Mouse (Mus musculus): ENCODE results near the gene Plpp3.

Gene Plpp3

DNA sequence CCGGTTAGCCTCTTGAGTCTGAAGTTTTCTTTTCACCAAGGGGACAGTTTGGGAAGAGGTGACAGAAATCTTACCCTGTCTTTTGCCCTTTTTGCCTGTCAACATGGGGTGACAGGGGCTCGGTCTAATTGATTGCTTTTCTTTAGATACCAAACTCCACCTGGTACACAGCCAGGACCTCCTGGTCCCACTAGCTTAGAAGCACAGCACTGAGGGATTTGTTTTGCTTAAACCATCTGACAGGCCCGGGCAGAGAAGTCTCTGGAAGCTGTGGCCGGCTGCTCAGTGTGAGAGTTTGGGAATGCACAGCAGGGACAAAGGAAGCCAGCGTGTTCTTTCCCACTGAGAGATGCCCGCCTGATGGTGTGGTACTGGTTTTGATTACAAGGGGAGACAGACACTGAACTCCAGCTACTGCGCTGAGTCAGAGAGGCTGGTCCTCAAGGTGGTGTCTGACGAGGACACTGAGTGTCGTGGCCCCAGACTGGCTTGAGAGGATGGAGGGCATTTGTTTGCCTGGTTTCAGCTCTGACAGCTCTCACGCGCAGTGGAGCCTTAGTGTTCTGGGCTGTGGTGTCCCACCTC, 64.2 kb downstream of the Plpp3 start:
- no peak for DNase-seq

DNA sequence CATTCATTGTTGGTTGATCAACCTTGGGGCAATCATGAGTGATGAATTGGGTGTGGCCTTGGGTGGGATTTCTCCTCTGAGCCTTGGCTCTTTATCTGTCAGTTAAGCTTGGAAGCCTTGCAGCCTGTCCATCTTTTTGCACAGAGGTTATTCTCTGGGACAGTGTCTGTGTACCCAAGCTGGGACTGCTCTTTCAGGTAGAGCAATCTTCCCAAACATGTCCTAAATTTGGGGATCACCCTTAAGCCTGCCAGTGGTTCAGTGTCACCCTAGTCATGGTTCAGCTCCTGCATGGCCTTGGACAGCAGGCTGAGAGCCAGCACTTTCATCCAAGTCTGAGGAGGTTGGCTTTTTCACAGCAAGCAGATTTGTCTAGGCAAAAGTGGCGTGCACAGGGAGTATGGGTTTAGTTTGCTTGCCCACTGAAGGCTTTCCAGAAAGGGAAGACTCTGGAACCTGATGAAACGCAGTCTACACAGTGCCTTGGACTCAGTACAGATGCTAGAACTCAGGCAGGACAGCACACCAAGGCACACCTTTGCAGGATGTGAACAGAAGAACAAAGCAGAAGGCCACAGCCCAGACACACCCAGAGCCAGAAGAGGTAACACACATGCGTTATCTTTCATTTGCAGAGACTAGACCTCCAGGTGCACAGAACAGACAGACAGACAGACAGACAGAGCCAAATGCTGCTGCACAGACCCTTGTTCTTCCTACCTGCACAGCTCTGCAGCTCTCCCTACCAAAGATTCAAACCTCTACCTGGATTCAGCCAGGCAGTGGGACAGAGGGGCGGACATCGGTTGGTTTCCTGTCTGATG, 66.2 kb downstream of the Plpp3 start:
- no peak for DNase-seq

DNA sequence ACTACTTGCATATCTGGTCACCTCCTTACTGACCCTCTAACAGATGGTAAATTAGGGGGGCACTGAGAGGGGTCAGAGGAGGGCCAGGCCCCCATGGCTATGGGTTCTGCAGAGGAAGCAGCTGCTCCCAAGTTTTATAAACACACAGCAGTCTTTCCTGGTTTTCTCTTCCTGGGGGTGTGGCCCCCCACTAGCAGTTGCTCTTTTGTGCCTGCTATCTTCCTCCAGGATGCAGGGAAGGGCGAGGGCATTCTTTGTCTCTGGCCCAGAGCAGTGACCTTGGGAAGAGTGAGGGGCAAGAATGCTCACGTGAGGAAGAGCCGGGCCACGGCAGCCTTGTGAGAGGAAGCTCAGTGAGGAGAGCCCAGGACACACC, 66.8 kb downstream of the Plpp3 start:
- no peak for DNase-seq

DNA sequence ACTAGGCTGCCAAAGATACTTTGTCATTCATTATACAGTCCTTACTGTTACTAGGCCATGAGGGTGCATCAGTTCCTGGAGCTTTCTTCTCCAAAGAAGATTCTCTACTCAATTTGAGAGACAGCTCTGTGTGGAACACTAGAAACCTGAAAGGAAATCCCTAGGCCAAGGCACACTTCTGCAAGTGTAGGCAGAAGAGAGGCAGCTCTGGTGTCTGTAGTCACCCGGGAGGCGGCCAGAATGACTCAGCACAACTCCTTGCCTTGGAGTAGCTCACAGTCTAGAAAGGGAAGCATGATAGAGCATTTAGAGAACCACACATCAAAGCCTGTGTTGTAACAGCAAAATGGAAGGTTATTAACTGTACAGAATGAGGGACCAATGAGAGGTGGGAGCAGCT, 68.4 kb downstream of the Plpp3 start:
- DNase-seq: peak; percentile 14

DNA sequence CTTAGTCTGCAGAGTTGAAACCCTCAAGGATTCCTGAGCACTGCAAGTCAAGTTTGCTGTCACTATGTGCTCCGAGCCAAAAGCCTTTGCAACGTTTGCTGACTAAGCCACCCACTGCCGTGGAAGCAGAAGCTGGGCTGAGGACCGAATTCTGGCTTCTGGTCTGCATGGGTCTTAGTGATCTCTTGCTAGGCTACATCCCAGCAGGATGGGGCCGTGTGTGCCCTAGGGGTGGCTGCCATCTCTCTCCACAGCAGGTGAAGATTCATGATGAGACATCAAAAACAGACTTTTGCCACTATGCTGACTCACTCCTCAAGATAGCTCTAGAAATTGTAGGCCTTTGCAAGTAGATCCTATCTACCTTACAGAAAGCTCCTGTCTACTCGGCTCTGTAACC, 69.2 kb downstream of the Plpp3 start:
- DNase-seq: no peak

DNA sequence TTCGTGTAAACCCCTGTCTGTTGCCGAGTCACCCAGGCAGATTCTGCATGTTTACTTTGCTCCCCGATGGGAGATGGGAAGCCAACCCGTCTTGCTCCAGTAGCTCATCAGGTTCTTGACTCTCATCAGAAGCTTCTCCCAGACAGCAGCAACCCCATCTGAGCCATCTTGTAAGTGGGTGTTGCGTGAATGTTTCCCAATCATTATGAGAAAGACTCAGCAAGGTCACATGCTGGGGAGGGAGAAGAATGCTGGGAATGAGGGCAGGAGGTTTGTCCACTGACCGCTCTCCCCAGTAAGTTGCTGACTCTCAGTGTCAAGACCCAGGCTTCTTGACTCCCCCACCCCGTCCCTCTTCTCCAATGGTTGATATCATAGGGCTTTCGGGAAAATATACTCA, 73.0 kb downstream of the Plpp3 start:
- DNase-seq: no peak

DNA sequence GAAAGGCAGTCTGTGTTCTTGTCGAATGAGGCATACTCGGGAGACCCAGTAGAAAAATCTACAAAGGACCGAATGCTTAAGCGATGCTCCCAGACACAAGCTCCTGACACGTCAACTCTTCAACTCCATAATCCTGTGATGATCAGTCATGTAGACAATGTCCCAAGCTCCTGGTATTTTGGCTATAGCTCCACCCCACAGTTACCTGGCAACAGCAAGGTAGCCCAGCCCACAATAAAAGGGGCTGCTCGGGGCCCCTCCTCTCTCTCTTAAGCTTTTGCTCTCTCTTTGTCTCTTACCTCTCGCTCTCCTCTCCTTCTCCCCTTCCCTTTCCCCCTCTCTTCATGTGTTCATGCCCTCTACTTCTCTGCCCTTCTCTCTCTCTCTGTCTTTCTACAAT, 83.1 kb downstream of the Plpp3 start:
- DNase-seq: no peak

DNA sequence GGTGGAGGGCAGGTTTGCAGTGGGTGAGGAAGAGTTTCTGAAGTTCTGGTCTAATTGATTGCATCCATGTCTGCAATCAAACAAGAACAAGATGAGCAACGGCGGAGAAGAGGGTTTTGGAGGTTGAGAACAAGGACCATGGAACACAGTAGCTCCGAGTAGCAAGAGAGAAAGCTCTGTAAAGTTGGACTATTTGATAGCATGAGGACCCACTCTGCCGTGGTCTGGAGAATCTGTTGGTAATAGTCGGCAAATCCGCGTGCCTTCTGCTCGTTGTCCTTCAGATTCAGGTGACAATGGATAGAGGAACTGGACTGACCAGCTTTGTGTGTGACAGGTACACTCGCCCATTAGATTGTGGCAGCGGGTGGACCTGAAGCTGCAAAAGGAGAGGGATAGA, 87.8 kb downstream of the Plpp3 start:
- DNase-seq: no peak

DNA sequence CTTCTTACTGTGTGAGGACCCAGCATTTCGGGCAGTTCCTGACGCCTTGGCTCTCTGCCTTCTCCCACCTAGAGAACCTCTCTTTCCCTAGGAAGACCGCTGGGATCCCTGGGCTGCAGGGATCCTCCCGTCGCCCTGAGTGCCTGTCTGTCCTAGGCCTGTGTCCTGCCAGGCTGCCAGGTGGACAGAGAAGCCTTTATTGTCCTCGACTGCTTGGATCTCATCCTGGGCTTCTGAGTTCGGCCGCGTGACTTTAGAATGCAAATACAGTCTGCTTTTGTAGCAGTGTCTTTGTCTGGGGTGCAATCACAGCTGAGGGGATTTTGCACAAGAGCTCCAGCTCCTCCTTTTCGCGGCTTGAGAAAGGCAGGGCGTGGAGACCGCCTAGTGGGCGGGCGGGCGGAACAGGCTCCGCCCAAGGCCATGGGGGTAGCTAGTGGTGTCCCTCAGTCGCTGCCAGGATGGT, 88.4 kb downstream of the Plpp3 start:
- DNase-seq: no peak

DNA sequence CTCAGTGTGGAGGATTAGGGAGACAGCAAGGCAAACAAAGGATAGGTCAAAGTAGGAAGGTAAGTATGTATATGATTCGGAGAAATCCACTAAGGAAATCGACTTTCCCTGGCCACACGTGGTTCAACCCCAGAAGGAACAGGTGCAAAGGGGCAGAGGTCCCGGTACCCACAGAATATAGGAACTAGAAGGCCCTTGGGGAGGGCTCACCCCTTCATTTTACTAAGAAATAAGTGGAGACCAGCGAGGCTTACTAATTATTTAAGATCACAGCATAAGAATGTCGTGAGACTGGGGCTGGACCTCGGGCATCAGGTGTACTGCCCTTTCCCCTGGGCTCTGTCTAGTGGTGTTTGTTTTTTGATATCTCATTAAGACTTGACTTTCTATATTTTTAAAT, 89.2 kb downstream of the Plpp3 start:
- DNase-seq: no peak

DNA sequence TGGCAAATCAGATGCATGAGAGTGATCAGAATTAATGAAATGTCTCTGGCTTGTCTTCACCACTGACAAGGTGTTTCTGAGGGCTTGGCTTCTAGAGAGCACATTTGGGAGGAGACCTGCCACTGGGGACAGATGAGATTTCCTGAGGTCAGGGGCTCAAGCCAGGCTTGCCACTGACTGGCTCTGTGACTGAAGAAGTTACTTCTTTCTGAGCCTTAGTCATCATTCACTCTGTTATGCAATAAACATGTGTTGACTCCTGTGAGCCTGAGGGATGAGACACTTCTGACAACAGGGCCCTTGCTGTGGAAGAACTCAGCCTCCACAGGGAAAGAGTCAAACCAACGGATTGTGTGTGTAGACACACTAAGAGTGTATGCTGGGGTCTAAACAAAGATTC, 91.0 kb downstream of the Plpp3 start:
- DNase-seq: no peak

DNA sequence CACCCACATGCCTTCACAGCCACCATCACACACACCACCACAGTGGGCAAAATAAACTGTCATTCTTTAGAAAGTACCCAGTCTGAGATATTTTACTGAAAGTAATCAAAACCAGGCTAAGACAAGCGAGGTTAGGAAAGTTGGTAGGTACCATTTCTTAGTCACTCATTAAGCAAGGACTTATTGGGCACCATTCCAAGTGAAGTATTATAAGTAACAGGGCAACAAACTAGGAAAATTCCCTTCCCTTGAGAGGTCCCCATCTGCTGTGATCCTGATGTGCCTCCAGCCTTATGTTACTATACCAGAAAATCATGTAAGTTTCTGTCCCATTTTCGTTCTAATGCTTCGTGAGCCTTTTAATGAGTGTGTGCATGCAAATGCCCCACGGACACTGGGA, 92.1 kb downstream of the Plpp3 start:
- no peak for DNase-seq

DNA sequence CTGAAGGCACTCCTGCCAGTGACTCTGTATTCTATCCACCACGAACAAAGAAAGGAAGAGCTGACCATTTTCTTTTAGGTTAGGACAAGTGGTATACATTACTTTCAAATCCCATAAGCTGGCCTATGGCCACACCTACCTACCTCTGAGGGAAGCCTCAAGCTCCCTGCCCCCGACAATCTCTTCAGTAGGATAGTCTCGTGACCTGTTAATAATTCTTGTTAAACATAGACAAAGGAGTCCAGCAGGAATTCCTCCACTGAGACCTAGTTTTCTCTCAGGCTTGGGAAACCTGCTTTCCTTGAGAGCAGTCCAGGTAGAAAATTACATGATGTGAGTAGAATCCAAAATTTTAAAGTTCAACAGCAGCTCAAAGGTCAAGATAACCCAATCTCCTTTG, 93.8 kb downstream of the Plpp3 start:
- DNase-seq: no peak

DNA sequence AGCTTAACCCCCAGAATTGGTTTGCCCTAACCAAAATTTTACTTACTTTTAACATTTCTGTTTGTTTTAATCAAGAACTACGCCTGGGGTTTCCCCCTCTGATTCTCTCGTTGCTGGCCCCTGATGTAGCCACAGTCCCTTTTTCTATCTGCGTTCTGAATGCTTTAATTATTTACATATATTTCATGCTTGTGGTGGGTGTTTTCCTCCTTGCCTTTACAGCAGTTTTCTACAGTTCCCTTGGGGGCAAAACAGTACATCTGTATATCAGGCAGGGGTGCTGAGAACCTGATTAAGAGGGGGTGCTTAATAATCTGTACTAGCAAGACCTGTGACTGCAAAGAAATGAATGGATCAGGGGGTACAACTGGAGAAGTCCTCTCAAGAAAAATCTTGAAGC, 94.9 kb downstream of the Plpp3 start:
- DNase-seq: no peak

DNA sequence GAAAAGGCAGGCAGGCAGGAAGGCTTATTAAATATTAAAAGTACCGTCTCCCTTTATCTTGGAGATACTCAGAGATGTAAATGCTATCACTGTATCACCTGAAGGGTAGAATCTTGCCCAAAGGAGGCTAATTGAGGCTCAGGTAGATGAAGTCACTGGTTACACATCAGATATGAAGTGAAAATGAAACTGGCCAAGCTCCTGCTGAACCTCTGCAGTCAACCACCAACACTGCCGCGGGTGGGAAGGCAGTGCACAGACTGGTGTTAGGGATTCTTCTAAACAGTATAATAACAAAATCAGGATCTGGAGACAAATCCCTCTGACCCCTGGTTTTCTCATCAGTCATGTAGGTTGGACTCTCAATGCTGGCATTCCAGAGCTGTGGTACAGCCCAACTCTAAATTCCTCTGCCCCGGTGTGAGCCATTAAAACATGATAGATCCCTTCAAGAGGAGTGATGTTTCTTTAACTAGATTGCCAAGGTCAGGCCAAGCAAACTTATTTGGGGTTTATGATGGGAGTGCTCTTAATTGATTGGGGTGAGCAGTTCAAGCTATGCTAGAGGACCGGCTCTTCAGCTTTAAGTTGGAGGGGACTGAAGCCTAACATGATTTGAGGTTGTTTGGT, 95.5 kb downstream of the Plpp3 start:
- no peak for DNase-seq

DNA sequence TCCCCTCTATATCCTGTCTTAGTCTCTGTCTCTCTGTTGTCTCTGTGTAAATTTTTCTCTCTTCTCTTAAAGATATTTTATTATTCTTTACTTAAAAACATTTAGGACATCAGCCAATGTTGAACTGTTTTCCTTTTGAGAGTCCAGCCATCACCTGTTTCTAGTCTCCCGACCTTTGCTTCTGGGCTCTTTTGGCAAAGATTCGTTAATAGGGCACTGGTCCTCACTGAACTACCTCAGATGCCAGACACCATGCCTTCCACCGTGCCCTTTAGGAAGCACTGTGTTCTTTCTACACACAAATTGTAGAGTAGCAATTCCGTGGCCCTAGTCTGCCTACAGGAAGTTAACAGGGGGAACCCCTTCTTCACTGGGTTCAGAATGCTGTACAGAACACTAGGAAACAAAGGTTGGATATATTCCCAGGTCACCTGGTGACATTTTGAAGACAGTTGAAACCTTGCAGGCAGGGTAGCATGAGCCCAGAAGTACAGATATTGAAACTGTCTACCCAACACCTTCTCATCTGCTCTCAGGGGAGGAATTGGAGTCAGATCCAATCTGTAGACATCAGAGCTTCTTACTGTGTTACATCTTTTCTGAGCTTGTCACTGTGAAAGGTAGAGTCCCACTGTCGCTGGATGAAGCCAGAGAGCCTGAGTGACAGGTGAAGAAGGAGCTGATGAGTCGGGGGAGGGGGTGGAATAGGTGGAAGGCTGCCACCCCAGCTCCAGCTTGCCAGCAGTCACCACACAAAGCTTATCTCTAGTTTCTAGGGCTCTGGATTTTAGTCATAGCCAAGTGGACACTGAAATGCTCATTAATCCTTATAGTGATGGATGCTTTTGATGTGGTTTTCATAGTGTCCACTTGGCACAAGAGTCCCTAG, 96.5 kb downstream of the Plpp3 start:
- no peak for DNase-seq

DNA sequence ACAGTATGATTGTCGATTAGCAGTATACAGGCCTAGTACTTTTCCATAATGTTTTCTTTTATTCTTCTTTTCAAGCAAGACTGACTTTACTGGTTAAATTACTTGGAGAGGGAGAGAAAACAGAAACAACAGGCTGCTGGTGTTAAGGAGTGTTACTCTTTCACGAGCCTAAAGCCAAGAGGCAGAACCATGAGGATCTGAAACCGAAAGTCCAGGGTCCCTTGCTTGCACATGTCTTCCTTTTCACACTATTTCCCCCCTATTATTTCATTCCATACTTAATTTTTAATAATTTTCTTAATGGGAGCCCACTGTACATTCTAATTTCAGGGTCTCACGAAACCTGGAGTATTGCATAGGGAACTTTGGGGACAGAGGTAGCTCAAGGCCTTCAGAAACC, 97.2 kb downstream of the Plpp3 start:
- DNase-seq: no peak

DNA sequence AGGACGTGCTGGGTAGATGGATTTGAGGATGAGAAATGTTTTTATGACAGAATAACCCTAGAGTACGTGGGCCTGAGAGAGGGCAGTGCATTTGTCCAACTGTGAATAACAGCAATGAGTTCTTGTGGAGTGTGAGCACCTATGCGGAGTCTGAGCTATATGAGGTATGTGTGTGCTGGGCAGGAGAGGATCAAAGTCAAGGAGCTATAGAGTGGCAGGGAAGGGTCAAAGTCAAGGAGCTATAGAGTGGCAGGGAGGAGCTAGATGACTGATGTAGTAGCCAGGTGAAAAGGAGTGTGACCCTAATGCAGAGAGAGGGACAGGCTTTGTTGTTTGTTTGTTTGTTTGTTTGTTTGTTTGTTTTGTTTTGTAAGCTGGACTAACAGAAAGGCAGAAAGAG, 98.0 kb downstream of the Plpp3 start:
- no peak for DNase-seq

DNA sequence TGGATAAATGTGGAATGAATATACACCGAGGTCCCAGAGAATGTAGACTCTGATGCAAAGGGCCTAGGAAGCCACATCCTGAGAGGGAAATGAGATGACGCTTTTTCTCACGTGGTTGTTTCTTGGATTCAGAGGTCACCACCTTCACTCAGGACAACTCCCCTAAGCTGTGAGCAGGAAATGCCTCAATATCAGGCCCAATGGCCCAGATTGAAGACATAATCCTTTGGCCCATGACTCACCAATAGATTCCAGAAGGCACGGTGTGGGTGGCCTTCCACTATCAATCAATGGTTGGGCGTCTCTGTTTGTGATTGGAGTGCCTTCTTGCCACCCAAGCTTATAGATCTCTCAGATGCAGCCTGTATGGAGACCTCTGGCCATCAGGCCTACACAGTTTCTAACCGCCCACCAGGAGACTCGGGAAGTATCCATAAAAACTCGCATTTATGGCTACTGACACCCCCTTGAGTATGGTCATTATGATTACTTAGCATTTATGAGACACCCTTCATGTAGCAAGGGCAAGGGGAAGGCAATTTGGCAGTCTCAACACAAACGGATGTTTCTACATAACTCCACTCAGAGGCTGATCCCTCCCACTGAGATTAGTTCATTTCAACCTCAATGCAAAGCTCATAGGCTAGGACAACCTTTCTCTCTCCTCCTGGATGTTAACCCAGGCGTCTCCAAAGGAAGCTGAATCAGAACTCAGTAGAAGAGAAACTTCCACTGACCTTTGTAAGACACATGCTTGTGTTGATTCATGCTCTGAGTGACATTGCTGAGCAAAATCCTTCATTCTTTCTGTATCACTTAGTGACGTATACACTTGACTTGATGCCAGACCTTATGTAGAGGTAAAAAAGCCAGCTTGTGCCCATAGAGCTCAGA, 100.8 kb downstream of the Plpp3 start:
- no peak for DNase-seq

DNA sequence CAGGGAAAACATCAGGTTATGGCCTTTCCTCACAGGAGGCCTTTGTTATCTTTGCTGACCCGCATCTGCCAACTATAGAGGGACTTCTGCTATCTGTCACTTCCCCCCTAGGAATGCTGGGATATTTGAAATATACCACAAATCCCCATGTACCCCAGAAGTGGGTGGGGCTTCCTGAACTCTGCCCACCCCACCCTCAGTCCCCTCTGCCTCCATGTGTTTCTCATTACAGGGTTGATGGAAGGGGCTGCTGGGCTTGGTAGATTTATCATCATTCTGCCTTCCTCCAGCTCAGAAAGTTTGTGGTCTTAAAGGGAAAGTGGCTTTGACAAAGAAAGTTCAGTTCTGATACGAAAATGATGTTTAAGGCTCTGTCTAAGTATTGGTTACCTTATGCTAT, 103.2 kb downstream of the Plpp3 start:
- no peak for DNase-seq

DNA sequence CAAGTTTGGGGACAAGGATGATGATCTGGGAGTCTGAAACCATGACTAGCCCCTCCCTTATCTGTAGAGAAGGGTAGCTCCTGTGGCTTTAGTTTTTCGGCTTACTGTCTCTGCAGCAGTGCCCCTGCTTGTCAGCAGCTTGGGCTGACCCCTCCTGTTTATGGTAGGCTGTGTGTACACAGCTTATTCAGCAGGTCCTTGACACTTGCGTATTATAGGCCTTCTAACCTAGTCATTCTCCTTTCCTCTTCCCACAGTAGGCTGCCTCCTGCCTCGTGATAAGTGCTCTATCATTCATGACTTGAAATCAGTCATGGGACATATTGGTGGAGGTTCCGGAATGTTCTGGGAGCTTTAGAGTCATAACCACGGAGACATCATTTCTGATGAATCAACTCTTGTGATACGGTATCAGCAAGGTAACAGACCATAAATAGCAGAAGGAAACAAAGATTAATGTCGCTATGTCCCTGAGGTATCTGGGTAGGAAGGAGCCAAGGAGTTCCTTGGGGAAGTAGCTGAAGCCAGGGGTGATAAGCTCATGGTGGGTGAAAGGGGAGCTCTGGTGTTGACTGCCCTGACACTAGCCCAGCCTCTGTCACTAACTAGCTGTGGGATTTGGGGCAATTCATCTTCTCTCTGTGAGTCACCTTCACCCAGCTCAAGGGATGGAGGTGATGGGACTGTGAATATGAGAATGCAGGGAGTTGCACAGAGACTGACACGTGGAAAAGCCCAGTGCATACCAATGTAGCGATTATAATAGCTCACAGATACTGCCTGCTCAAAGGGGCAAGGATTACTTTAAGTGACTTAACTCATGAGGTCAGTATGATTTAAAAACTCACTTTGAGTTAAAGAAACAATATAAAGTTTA, 104.0 kb downstream of the Plpp3 start:
- no peak for DNase-seq
